Mouse (Mus musculus) T-cell, adult 2 months (primary cell): ENCODE data around the gene Ltbp4.

Source experiments
- DNase-seq: peaks from one replicate; pipeline ENCODE4 v3.0.0; 2022; ENCODE audit warnings: low spot score

The Ltbp4 gene

GRCm38 (mm10) chr7:27337175-27337853 lies at the start of gene Ltbp4:
Ltbp4 (minus strand) TSS chr7:27337692.
- DNase-seq, result no peak

DNA sequence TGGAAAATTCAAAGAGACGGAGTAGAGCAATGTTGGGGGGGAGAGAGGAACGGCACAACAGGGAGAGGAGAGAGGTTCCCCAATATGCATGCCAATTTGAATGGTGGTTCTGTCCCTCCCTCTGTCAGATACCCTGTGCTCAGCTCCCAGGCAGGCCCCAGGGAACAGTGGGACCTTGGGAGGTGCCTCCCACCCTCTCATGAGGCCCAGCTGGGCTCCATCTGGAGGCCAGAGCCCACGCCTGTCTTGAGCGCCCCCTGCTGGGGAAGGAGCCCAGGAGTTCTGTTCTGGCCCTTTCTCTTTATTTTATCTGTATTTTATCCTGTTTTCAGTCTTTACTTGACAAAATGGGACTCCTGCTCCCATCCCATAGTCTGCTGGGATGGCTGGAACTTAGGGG lies 47.2 kb upstream of the Ltbp4 start:
- DNase-seq, result peak; percentile 57

GRCm38 (mm10) chr7:27384134-27384533 lies 46.6 kb upstream of the Ltbp4 start:
- no peak for DNase-seq

- no peak for DNase-seq
Observed at GRCm38 (mm10) chr7:27383233-27383632, 45.7 kb upstream of the Ltbp4 start.

- DNase-seq, result no peak
Observed at GRCm38 (mm10) chr7:27381560-27381959, 44.1 kb upstream of the Ltbp4 start.

DNA sequence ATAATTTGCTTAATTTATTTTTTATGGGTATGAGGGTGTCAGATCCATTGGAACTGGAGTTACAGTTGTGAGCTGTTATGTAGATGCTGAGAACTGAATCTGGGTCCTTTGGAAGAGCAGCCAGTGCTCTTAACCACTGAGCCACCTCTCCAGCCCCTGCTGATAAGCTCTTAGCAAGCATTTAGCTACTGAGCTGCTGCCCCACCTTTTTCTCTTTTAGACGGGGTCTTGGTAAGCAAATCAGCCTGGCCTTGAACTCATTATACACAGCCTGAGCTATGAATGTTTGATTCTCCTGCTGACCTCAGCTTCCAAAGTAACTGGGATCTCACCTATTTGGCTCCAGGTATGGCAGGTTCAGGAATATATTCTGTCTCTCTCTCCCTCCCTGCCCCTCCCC lies 43.5 kb upstream of the Ltbp4 start:
- no peak for DNase-seq

DNA sequence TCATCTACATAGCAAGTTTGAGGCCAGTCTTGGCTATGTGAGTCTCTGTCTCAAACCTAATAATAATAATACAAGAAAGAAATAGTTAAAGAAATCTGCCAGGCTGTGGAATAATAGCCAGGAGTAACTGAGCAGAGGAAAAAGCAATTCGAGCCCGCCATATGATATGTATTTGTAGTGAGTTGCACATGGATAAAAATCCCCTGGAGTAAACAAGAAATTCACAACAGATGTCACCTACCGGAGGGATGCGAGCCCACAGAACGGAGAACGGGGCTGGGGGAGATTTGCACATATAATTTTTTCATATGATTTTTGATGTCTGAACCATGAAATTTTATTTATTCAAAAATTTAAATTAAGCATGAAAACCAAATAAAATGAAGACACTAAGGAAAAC lies 42.3 kb upstream of the Ltbp4 start:
- no peak for DNase-seq

- no peak for DNase-seq
Observed at GRCm38 (mm10) chr7:27378431-27378830, 40.9 kb upstream of the Ltbp4 start.

DNA sequence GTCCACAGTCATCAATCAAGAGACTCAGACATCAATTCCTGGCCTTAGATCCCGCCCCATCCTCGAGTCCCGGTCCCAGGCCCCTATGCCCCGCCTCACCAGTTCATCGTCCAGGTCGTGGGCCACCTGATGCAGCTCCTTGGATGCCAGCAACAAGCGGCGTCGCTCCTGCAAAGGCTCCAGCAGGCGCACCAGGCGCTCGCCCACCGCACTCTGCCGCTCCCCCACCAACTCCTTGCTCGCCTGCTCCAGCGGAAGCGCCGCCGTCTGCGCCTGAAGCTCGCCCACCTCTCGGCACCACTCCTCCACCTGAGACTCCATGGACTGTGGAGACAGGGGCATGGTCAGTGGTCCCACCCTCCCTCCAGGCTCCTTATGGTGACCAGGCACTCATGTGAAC lies 37.8 kb upstream of the Ltbp4 start:
- DNase-seq, result no peak

- no peak for DNase-seq
Observed at GRCm38 (mm10) chr7:27371715-27372462, 34.4 kb upstream of the Ltbp4 start.

- DNase-seq, result no peak
Observed at GRCm38 (mm10) chr7:27369111-27369510, 31.6 kb upstream of the Ltbp4 start.

- no peak for DNase-seq
Observed at GRCm38 (mm10) chr7:27367976-27368375, 30.5 kb upstream of the Ltbp4 start.

- DNase-seq, result no peak
Observed at GRCm38 (mm10) chr7:27366082-27366844, 28.8 kb upstream of the Ltbp4 start.

- no peak for DNase-seq
Observed at GRCm38 (mm10) chr7:27364379-27364778, 26.9 kb upstream of the Ltbp4 start.

DNA sequence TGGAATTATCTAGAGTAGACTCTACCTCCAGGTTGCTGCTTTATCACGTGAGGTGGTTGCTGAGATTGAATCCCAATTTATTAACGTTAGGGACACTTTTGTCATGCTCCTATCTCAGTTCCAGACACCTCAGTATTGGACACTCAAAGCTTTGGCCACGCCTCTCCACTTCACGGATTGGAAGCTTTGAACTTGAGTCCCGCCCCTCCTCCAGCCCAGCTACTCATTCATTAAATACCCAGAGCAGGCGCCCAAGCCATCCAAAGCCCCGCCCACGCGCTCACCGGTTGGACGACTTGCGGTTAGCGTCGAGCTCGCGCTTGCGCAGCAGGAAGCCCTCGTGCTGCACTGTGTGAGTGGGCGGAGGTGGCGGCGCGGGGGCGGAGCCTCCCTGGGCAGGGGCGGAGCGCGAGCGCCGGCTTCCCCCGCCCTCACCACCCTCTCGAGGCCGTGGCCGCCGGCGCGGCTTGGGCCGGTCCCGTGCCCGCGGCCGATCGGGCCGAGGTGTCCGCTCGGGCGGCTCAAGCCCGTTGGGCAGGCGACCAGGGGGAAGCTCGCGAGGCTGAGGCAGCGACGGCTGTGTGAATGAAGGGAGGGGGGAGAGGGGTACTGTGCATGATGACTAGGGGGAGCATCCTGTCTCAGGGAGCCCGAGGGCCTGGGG lies 23.9 kb upstream of the Ltbp4 start:
- peak; percentile 94 for DNase-seq

DNA sequence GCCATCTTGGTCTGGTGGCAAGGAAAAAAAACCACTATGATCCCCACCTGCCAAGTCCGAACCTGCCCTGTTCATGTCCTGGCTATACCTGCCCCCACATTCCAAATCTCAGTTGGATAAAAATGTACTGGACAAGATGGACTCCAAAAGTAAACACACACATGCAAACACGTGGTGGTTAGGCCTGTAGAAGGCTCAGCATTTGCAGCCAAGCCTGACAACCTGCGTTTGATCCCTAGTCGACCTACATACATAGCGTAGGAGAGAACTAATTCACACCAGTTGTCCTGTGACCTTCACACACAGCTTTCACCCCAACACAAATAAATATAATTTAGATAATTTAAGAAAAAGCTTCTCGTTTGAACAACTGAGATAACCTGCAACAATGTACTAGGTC lies 23.3 kb upstream of the Ltbp4 start:
- no peak for DNase-seq

DNA sequence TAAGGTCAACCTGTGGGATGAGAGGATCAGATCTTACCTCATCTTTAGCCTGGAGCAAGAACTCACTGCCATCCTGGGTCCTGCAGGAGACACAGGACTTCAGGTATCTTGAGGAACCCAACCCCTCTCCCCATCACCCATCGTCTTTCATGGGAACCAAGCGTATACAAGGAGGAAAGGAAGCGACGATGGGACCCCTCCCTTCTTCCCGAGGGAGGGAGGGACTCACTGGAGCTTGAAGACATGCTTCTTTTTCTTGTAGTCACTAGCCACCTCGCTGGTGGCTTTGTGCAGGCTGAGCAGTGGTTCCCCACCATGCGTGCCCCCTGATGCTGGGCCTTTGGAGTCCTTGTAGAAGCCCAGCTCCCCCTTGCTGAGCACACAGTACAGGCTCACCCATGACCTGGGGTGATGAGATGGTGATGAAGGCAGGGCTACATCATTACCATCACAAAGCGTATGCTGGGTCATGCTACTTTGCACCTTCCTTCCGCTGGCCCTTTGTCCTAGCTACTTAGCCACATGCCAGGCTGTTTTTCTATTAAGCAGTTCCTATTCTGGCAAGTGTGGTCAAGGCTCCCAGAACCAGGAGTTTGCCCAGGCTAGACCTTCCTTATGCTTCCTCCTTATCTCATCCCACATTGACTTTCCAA lies 22.3 kb upstream of the Ltbp4 start:
- no peak for DNase-seq

DNA sequence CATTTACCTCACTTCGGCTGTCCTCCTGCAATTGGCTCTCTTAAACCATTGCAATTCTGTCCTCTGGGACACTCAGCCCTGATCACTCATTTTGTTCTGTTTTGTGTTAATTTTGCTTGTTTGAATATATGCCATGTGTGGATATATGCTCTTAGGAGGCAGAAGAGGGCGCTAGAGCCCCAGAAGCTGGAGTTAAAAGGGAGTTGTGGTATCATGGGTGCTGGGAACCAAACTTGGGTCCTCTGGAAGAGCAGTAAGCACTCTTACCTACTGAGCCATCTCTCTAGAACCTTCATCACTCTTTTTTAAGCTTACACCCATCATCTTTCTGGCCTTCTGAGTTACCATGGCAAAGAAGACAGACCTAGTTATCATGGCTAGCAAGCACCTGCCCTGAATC lies 21.7 kb upstream of the Ltbp4 start:
- DNase-seq, result no peak

- DNase-seq, result no peak
Observed at GRCm38 (mm10) chr7:27357595-27357978, 20.1 kb upstream of the Ltbp4 start.

DNA sequence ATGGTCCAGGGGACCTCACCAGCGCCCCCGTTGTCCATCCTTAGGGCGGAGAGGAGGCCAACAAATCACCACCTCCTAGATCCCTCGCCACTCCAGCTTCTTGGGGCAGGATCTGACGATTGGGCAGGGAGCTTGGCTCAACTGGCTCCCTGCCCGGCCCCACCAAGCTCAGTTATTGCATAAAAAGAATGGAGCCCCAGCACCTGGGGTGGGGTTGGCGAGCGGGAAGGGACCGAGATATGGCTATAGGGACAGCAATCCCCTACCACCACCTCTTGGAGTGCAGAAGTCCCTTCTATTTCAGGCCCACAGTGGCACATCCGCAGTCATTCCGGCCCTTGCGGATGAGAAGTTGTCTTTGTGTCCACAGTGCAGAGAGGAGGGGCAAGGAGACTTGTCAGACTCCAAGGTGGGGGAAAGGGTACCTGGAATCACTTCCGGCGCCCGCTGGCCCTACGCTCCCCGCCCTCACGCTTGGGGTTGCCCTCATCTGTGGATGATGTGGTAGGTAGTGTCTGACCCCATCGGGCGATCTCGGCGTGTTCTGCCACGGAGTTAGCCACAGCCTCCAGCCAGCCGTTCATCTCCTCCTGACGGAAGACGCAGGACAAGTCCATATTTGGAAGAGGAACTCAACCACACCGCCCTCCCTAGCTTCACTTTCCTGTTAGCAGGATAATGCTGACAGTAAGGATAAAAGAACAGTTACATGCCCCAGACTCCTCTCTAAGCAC lies 19.5 kb upstream of the Ltbp4 start, which contains the start of gene Gm20479:
Gene Gm20479, minus strand, starts transcription at position 559 of the 734 bp plus-strand sequence.
- DNase-seq, result no peak

- no peak for DNase-seq
Observed at GRCm38 (mm10) chr7:27356248-27356647, 18.8 kb upstream of the Ltbp4 start.
